In genomic region chr11:80476222-80477189, GRCm38 (mm10) we compare ENCODE assay signal across 8 mouse cellular contexts. TPM values are rescaled to one million over a fixed set of nuclear protein-coding genes. Genes with fewer than 3 reads are reported as not detected.
DNase-seq lines count a peak whose midpoint lies in the region; ATAC-seq and TF ChIP-seq lines count a peak whose summit lies in the region.

TSS of gene Cdk5r1 (plus strand) at chr11:80477023.

- peaks cover under 1% of the 10 kb centered on the region; the same call in 1 of the 2 replicates for H3K36me3 ChIP-seq in hindbrain, embryonic 16.5 days (ENCODE audit: control insufficient read depth, insufficient read depth, low read length)

- H3K27ac ChIP-seq in hindbrain, embryonic 16.5 days (ENCODE audit: low read depth, low read length): peak within 1 kb of the TSS; percentile 98
- H3K27ac ChIP-seq in left cerebral cortex, adult 2 months: peak within 1 kb of the TSS; percentile 96

- intact Hi-C loops in left cerebral cortex, adult 2 months (cut with DNase I): loop anchor here (2.0 kb wide), 2 partner anchors 126 to 194 kb away; no protein-coding TSS in a partner anchor

- H3K4me3 ChIP-seq in hindbrain, embryonic 16.5 days (ENCODE audit: low read length): peak within 1 kb of the TSS; percentile 90
- peak within 1 kb of the TSS; percentile 88 for H3K4me3 ChIP-seq in left cerebral cortex, adult 2 months

- under 1% methylated on average over 47 of the region's 116 CpGs for WGBS in hindbrain, embryonic 16.5 days

- no peaks in the 10 kb centered on the region for H3K27me3 ChIP-seq in hindbrain, embryonic 16.5 days (replicated peaks; ENCODE audit: control insufficient read depth, insufficient read depth, low read length)

- H3K4me1 ChIP-seq in hindbrain, embryonic 16.5 days (ENCODE audit: control insufficient read depth, insufficient read depth, low read depth, low read length): peaks cover 8% of the 10 kb centered on the region

- H3K9ac ChIP-seq in hindbrain, embryonic 16.5 days (ENCODE audit: low read depth, low read length): peak within 1 kb of the TSS; percentile 92

- no peaks in the 10 kb centered on the region for H3K9me3 ChIP-seq in hindbrain, embryonic 16.5 days (ENCODE audit: control insufficient read depth, low read length)

- peak within 1 kb of the TSS; percentile 86 for H3K4me2 ChIP-seq in hindbrain, embryonic 16.5 days (ENCODE audit: low read length)

- peak; percentile 82 for DNase-seq in adipocyte (ENCODE audit: low spot score)
- DNase-seq in cerebellum, postnatal 4 days (ENCODE audit: low spot score in 2 of 2): peak; percentile 79 to 97
- DNase-seq in gastrocnemius, adult 18-20 months (ENCODE audit: low spot score): peak; percentile 73
- peak; percentile 92 to 94 for DNase-seq in left cerebral cortex, adult 2 months (ENCODE audit: extremely low spot score in 1 of 2, low spot score in 2 of 2)
- peak; percentile 94 for DNase-seq in right cerebral cortex, adult 18-20 months
- DNase-seq in urinary bladder, postnatal 14 days (ENCODE audit: low spot score): peak; percentile 75

- TF ChIP-seq CTCF in left cerebral cortex, adult 2 months (IDR thresholded peaks at IDR 0.05): peak; percentile 56

- ATAC-seq in hindbrain, embryonic 16.5 days: peak; percentile 90
- ATAC-seq in megakaryocyte, adult 5-6 weeks (ENCODE audit: poor library complexity, severe bottlenecking): peak; percentile 79

RNA-seq across cellular contexts. Expression of gene Cdk5r1, which starts in this region (rescaled TPM):
- under 1 TPM; 0.25 to 0.59 TPM for total RNA-seq in gastrocnemius, adult 18-20 months (2021)
- 77.3 and 81.1 TPM in 2 replicates for polyA plus RNA-seq in hindbrain, embryonic 16.5 days (2015; fragmentation: Nextera tagmentation; extraction: Ambion mirVana)
- 100 to 1,000 TPM; 329 to 334 TPM for total RNA-seq in left cerebral cortex, adult 2 months (2021)
- total RNA-seq in megakaryocyte, adult 5-6 weeks (2015): 2.0 and 3.2 TPM in 2 replicates
- total RNA-seq in megakaryocyte, adult 5-6 weeks (2017): 3.3 and 4.5 TPM in 2 replicates

Comparison
In these comparisons a context has a peak if more than half of its experiments do, and no peak if none do; other contexts are left out.
1. Peak in every context shown above with its lines: DNase-seq, ATAC-seq, H3K4me3 ChIP-seq and H3K27ac ChIP-seq.
2. RNA of gene Cdk5r1 (total RNA-seq): 329 to 334 TPM in left cerebral cortex, adult 2 months; 2.0 to 4.5 TPM in megakaryocyte, adult 5-6 weeks and 0.25 to 0.59 TPM in gastrocnemius, adult 18-20 months; every median in the first group is over 10 times any median in the second.
3. Peak in DNase-seq in gastrocnemius, adult 18-20 months; RNA of the gene not detected or under 1 TPM.